In genomic region chr11:46398473-46398872, GRCm38 (mm10) we compare ENCODE assay signal across 28 mouse cellular contexts. TPM values are rescaled to one million over a fixed set of nuclear protein-coding genes. Genes with fewer than 3 reads are reported as not detected.
DNase-seq lines count a peak whose midpoint lies in the region; ATAC-seq and TF ChIP-seq lines count a peak whose summit lies in the region.
"Had no signal": no experiment of that assay in that cellular context is flagged by ENCODE, and none has a peak within 500 bp of the region (broad histone marks: within the 10 kb centered on the region; RNA-seq: fewer than 3 reads in every experiment).

No protein-coding gene starts in this region.

- no peak for TF ChIP-seq RAD21 in CH12.LX (IDR thresholded peaks at IDR 0.05; ENCODE audit: low read depth, low read length)

- H3K4me1 ChIP-seq in liver, embryonic 12.5 days: peaks cover 25% of the 10 kb centered on the region
- H3K4me1 ChIP-seq in liver, embryonic 11.5 days (replicated peaks; ENCODE audit: control insufficient read depth, insufficient read depth, low read length): no peaks in the 10 kb centered on the region; the same call in 1 of the 2 replicates
- H3K4me1 ChIP-seq in liver, embryonic 14.5 days (replicated peaks; ENCODE audit: control insufficient read depth in 2 of 2, insufficient read depth in 2 of 2, low read length in 1 of 2): peaks cover 4 to 21% of the 10 kb centered on the region in 2 experiments; a peak in 3 of 4 replicates
- H3K4me1 ChIP-seq in liver, postnatal 0 days (ENCODE audit: insufficient read depth): peaks cover 24% of the 10 kb centered on the region
- H3K4me1 ChIP-seq in CH12.LX (ENCODE audit: control insufficient read depth in 1 of 2, insufficient read depth in 2 of 2): peaks cover 40 to 80% of the 10 kb centered on the region in 2 experiments
- no peaks in the 10 kb centered on the region for H3K4me1 ChIP-seq in midbrain, postnatal 0 days (ENCODE audit: insufficient read depth, low read length)
- H3K4me1 ChIP-seq: embryonic facial prominence, embryonic 12.5 days; forebrain, embryonic 13.5 days; forebrain, embryonic 15.5 days had no signal

- H3K9ac ChIP-seq in liver, embryonic 12.5 days: no peak overlapping the region
- no peak overlapping the region for H3K9ac ChIP-seq in liver, embryonic 11.5 days (ENCODE audit: low read depth, low read length)
- no peak overlapping the region for H3K9ac ChIP-seq in liver, embryonic 14.5 days (replicated peaks)
- H3K9ac ChIP-seq in liver, postnatal 0 days (replicated peaks): no peak overlapping the region
- peak overlapping the region; percentile 67 for H3K9ac ChIP-seq in CH12.LX (ENCODE audit: insufficient read depth, low read depth)
- no peak overlapping the region for H3K9ac ChIP-seq in midbrain, postnatal 0 days (replicated peaks; ENCODE audit: low read length, poor library complexity, severe bottlenecking)
- H3K9ac ChIP-seq: embryonic facial prominence, embryonic 12.5 days; forebrain, embryonic 13.5 days; forebrain, embryonic 15.5 days; forebrain, postnatal 0 days had no signal

- no peak for DNase-seq in liver, embryonic 11.5 days (ENCODE audit: low spot score)
- DNase-seq in liver, embryonic 14.5 days (ENCODE audit: low read depth in 3 of 3, low spot score in 3 of 3): peak in 2 of 3 experiments; percentile 9 to 23
- no peak for DNase-seq in liver, postnatal 0 days
- DNase-seq in CH12.LX (ENCODE audit: extremely low read depth): no peak
- DNase-seq in c-Kit-positive CD71-positive TER-119-negative erythroid progenitor cells, embryonic 14.5 days (ENCODE audit: low read depth): peak; percentile 25
- DNase-seq in right cerebral cortex, postnatal 4 days: no peak
- no peak for DNase-seq in midbrain, postnatal 0 days (ENCODE audit: low spot score)
- DNase-seq: adrenal gland, adult 8-10 months; adrenal gland, postnatal 36 days; cerebellum, adult 11-12 months; cerebellum, adult 2 months; cerebellum, adult 9-10 months; cerebellum, postnatal 10 days; cerebellum, postnatal 25 days; forebrain, postnatal 0 days had no signal

- no peak for TF ChIP-seq CTCF in liver, embryonic 14.5 days (IDR thresholded peaks at IDR 0.05; ENCODE audit: low read depth)
- TF ChIP-seq CTCF in liver, postnatal 0 days (IDR thresholded peaks at IDR 0.05; ENCODE audit: low read depth): no peak
- no peak for TF ChIP-seq CTCF in CH12.LX (conservative IDR thresholded peaks at IDR 0.05 in 1 of 2, IDR thresholded peaks at IDR 0.05 in 1 of 2; ENCODE audit: low read depth in 2 of 2, low read length in 2 of 2)
- TF ChIP-seq CTCF in midbrain, postnatal 0 days (IDR thresholded peaks at IDR 0.05): no peak

- TF ChIP-seq EP300 in liver, embryonic 14.5 days (IDR thresholded peaks at IDR 0.05; ENCODE audit: low read depth): no peak
- no peak for TF ChIP-seq EP300 in liver, postnatal 0 days (IDR thresholded peaks at IDR 0.05; ENCODE audit: low read depth)
- TF ChIP-seq EP300 in CH12.LX (IDR thresholded peaks at IDR 0.05; ENCODE audit: low read length): no peak

- H3K27ac ChIP-seq in liver, embryonic 12.5 days: no peak overlapping the region
- H3K27ac ChIP-seq in liver, embryonic 11.5 days (ENCODE audit: low read depth, low read length): no peak overlapping the region
- H3K27ac ChIP-seq in liver, embryonic 14.5 days: no peak overlapping the region
- no peak overlapping the region for H3K27ac ChIP-seq in liver, postnatal 0 days (ENCODE audit: low read depth)
- H3K27ac ChIP-seq in CH12.LX (ENCODE audit: insufficient read depth, low read depth): peak overlapping the region; percentile 88
- H3K27ac ChIP-seq in midbrain, postnatal 0 days (ENCODE audit: low read depth, low read length): no peak overlapping the region
- H3K27ac ChIP-seq: embryonic facial prominence, embryonic 10.5 days; embryonic facial prominence, embryonic 12.5 days; forebrain, embryonic 13.5 days; forebrain, embryonic 15.5 days had no signal

- H3K9me3 ChIP-seq in liver, embryonic 12.5 days (replicated peaks): no peaks in the 10 kb centered on the region
- no peaks in the 10 kb centered on the region for H3K9me3 ChIP-seq in liver, embryonic 11.5 days (ENCODE audit: control insufficient read depth, low read length)
- no peaks in the 10 kb centered on the region for H3K9me3 ChIP-seq in liver, embryonic 14.5 days (ENCODE audit: control insufficient read depth, low read length)
- no peaks in the 10 kb centered on the region for H3K9me3 ChIP-seq in liver, postnatal 0 days (ENCODE audit: low read length)
- no peaks in the 10 kb centered on the region for H3K9me3 ChIP-seq in CH12.LX (replicated peaks; ENCODE audit: low read length)
- no peaks in the 10 kb centered on the region for H3K9me3 ChIP-seq in midbrain, postnatal 0 days (ENCODE audit: low read length)
- H3K9me3 ChIP-seq: embryonic facial prominence, embryonic 10.5 days; embryonic facial prominence, embryonic 12.5 days; forebrain, embryonic 13.5 days; forebrain, embryonic 15.5 days; G1E had no signal

- ATAC-seq in liver, embryonic 12.5 days: peak; percentile 69
- ATAC-seq in liver, embryonic 11.5 days (replicated peaks; ENCODE audit: low FRiP score): no peak
- ATAC-seq in liver, embryonic 14.5 days (ENCODE audit: insufficient read depth): no peak
- ATAC-seq in liver, postnatal 0 days: no peak
- no peak for ATAC-seq in midbrain, postnatal 0 days (ENCODE audit: low FRiP score)
- ATAC-seq: forebrain, embryonic 13.5 days; forebrain, embryonic 15.5 days; forebrain, postnatal 0 days; Patski had no signal

- H3K4me3 ChIP-seq in liver, embryonic 12.5 days: no peak overlapping the region
- no peak overlapping the region for H3K4me3 ChIP-seq in liver, embryonic 11.5 days (ENCODE audit: low read depth, low read length)
- H3K4me3 ChIP-seq in liver, embryonic 14.5 days (ENCODE audit: insufficient read depth in 1 of 2, low read depth in 2 of 2, low read length in 2 of 2): no peak overlapping the region
- H3K4me3 ChIP-seq in liver, postnatal 0 days (ENCODE audit: low read depth, low read length): no peak overlapping the region
- H3K4me3 ChIP-seq in CH12.LX (replicated peaks in 1 of 3; ENCODE audit: low read depth in 2 of 3, low read length in 2 of 3, poor library complexity in 1 of 3): no peak overlapping the region
- H3K4me3 ChIP-seq in midbrain, postnatal 0 days (ENCODE audit: low read depth, low read length): no peak overlapping the region
- H3K4me3 ChIP-seq: embryonic facial prominence, embryonic 10.5 days; embryonic facial prominence, embryonic 12.5 days; forebrain, embryonic 13.5 days; forebrain, embryonic 15.5 days had no signal

- H3K79me2 ChIP-seq in CH12.LX (replicated peaks; ENCODE audit: control insufficient read depth, extremely low read depth, insufficient read depth, poor library complexity, severe bottlenecking): no peaks in the 10 kb centered on the region

- H3K27me3 ChIP-seq in liver, embryonic 12.5 days (replicated peaks): 0 out of 2 replicates have a peak, but pooled peaks cover 3% of the 10 kb centered on the region
- H3K27me3 ChIP-seq in liver, embryonic 11.5 days (replicated peaks; ENCODE audit: control insufficient read depth, insufficient read depth, low read length): no peaks in the 10 kb centered on the region
- H3K27me3 ChIP-seq in liver, embryonic 14.5 days (ENCODE audit: control insufficient read depth, insufficient read depth, low read length): no peaks in the 10 kb centered on the region
- no peaks in the 10 kb centered on the region for H3K27me3 ChIP-seq in liver, postnatal 0 days (ENCODE audit: insufficient read depth, low read length)
- H3K27me3 ChIP-seq in CH12.LX (replicated peaks): peaks cover 1% of the 10 kb centered on the region
- no peaks in the 10 kb centered on the region for H3K27me3 ChIP-seq in midbrain, postnatal 0 days (ENCODE audit: insufficient read depth, low read length)
- H3K27me3 ChIP-seq: embryonic facial prominence, embryonic 12.5 days; forebrain, embryonic 13.5 days; forebrain, embryonic 15.5 days had no signal

- dilution Hi-C loops in CH12.LX (cut with MboI; ENCODE audit: extremely low pct_ligation_motif_present, extremely low pct_unique_long_range_greater_than_20kb, low sequenced_read_pairs): no loop called here

- 46% methylated on average over 4 of the region's 4 CpGs for WGBS in liver, embryonic 12.5 days (ENCODE audit: insufficient replicate concordance)
- WGBS in liver, embryonic 11.5 days: 66% methylated on average over 4 of the region's 4 CpGs
- WGBS in liver, embryonic 14.5 days (ENCODE audit: insufficient replicate concordance): 38% methylated on average over 4 of the region's 4 CpGs
- 64% methylated on average over 4 of the region's 4 CpGs for WGBS in liver, postnatal 0 days (ENCODE audit: insufficient replicate concordance)
- WGBS in midbrain, postnatal 0 days: 91% methylated on average over 4 of the region's 4 CpGs

- in situ Hi-C loops in CH12.LX (cut with MboI; ENCODE audit: low pct_ligation_motif_present, low pct_unique_long_range_greater_than_20kb, low sequenced_read_pairs): no loop called here

- H3K36me3 ChIP-seq in liver, embryonic 12.5 days: no peaks in the 10 kb centered on the region
- no peaks in the 10 kb centered on the region for H3K36me3 ChIP-seq in liver, embryonic 11.5 days (ENCODE audit: control insufficient read depth, insufficient read depth, low read length)
- no peaks in the 10 kb centered on the region for H3K36me3 ChIP-seq in liver, embryonic 14.5 days (replicated peaks; ENCODE audit: control insufficient read depth, insufficient read depth, low read depth)
- no peaks in the 10 kb centered on the region for H3K36me3 ChIP-seq in liver, postnatal 0 days (replicated peaks; ENCODE audit: insufficient read depth, low read length)
- H3K36me3 ChIP-seq in CH12.LX (replicated peaks in 1 of 2; ENCODE audit: control insufficient read depth in 1 of 2, insufficient read depth in 1 of 2, low read length in 1 of 2): no peaks in the 10 kb centered on the region
- H3K36me3 ChIP-seq in midbrain, postnatal 0 days (ENCODE audit: insufficient read depth, low read length): no peaks in the 10 kb centered on the region
- H3K36me3 ChIP-seq: embryonic facial prominence, embryonic 10.5 days; embryonic facial prominence, embryonic 12.5 days; forebrain, embryonic 15.5 days; G1E had no signal

- H3K4me2 ChIP-seq in liver, embryonic 12.5 days: no peak overlapping the region
- H3K4me2 ChIP-seq in liver, embryonic 11.5 days: no peak overlapping the region
- H3K4me2 ChIP-seq in liver, embryonic 14.5 days (ENCODE audit: low read depth): no peak overlapping the region
- no peak overlapping the region for H3K4me2 ChIP-seq in liver, postnatal 0 days (ENCODE audit: low read depth, low read length)
- peak overlapping the region; percentile 70 for H3K4me2 ChIP-seq in CH12.LX (ENCODE audit: insufficient read depth, low read depth, poor library complexity, severe bottlenecking)
- H3K4me2 ChIP-seq in midbrain, postnatal 0 days (ENCODE audit: low read depth, low read length, poor library complexity, severe bottlenecking): no peak overlapping the region
- H3K4me2 ChIP-seq: embryonic facial prominence, embryonic 12.5 days; forebrain, embryonic 13.5 days; forebrain, embryonic 15.5 days had no signal

- no peak for TF ChIP-seq POLR2A in CH12.LX (IDR thresholded peaks at IDR 0.05; ENCODE audit: low read depth, low read length)

RNA-seq across cellular contexts. Expression of gene Fam71b, which starts 2.1 kb away (rescaled TPM):
- polyA plus RNA-seq in liver, embryonic 12.5 days (2016; fragmentation: Nextera tagmentation; extraction: Ambion mirVana): not detected in 2 replicates
- not detected in 2 replicates for polyA plus RNA-seq in liver, embryonic 11.5 days (2014; fragmentation: Nextera tagmentation; extraction: Ambion mirVana)
- polyA plus RNA-seq in liver, embryonic 14.5 days (2012; rRNA removed): 0.02 and 0.03 TPM in 2 replicates
- polyA plus RNA-seq in liver, embryonic 14.5 days (2014; fragmentation: Nextera tagmentation; extraction: Ambion mirVana): not detected in 2 replicates
- not detected in 2 replicates for polyA plus RNA-seq in liver, postnatal 0 days (2015; fragmentation: Nextera tagmentation; extraction: Ambion mirVana)
- 2.6 and 2.7 TPM in 2 replicates for total RNA-seq in CH12.LX (2012; rRNA removed)
- total RNA-seq in CH12.LX (2014; rRNA removed): 0.46 TPM in 1 of 2 replicates, not detected in the other
- 2.4 and 2.6 TPM in 2 replicates for polyA plus RNA-seq in CH12.LX (2012; ENCODE audit: insufficient read length, low read depth)
- not detected in 2 replicates for total RNA-seq in midbrain, postnatal 0 days (2014; rRNA removed)
- polyA plus RNA-seq in midbrain, postnatal 0 days (2015; fragmentation: Nextera tagmentation; extraction: Ambion mirVana): not detected in 2 replicates
- total RNA-seq: adrenal gland, adult 18-20 months; adrenal gland, adult 8-10 months; adrenal gland, postnatal 14 days; adrenal gland, postnatal 36 days; forebrain, postnatal 0 days had no signal
- polyA plus RNA-seq: activated CD4-positive, CD25-positive, alpha-beta regulatory T cell, adult 4 months; cerebellum, adult 2 months; cortical plate, adult 2 months; embryonic facial prominence, embryonic 10.5 days; embryonic facial prominence, embryonic 12.5 days; embryonic facial prominence, embryonic 14.5 days; forebrain, embryonic 11.5 days; forebrain, embryonic 13.5 days; forebrain, embryonic 15.5 days; forebrain, postnatal 0 days; G1E; Patski had no signal

RNA-seq across cellular contexts. Expression of gene Itk, which starts 9.2 kb away (rescaled TPM):
- not detected in 2 replicates for polyA plus RNA-seq in liver, embryonic 12.5 days (2016; fragmentation: Nextera tagmentation; extraction: Ambion mirVana)
- polyA plus RNA-seq in liver, embryonic 11.5 days (2014; fragmentation: Nextera tagmentation; extraction: Ambion mirVana): 0.05 and 0.14 TPM in 2 replicates
- polyA plus RNA-seq in liver, embryonic 14.5 days (2012; rRNA removed): 0.01 and 0.07 TPM in 2 replicates
- 0.06 TPM in 1 of 2 replicates, not detected in the other for polyA plus RNA-seq in liver, embryonic 14.5 days (2014; fragmentation: Nextera tagmentation; extraction: Ambion mirVana)
- 0.09 and 0.19 TPM in 2 replicates for polyA plus RNA-seq in liver, postnatal 0 days (2015; fragmentation: Nextera tagmentation; extraction: Ambion mirVana)
- 0.29 and 0.64 TPM in 2 replicates for total RNA-seq in CH12.LX (2012; rRNA removed)
- total RNA-seq in CH12.LX (2014; rRNA removed): 0.11 and 0.14 TPM in 2 replicates
- 0.14 and 0.17 TPM in 2 replicates for polyA plus RNA-seq in CH12.LX (2012; ENCODE audit: insufficient read length, low read depth)
- total RNA-seq in midbrain, postnatal 0 days (2014; rRNA removed): 0.05 and 0.16 TPM in 2 replicates
- 0.05 and 0.06 TPM in 2 replicates for polyA plus RNA-seq in midbrain, postnatal 0 days (2015; fragmentation: Nextera tagmentation; extraction: Ambion mirVana)
- polyA plus RNA-seq: forebrain, embryonic 13.5 days; forebrain, embryonic 15.5 days had no signal

RNA-seq across cellular contexts. Expression of gene Med7, which starts 38.3 kb away (rescaled TPM):
- 66.0 and 71.2 TPM in 2 replicates for polyA plus RNA-seq in liver, embryonic 12.5 days (2016; fragmentation: Nextera tagmentation; extraction: Ambion mirVana)
- 89.0 and 94.6 TPM in 2 replicates for polyA plus RNA-seq in liver, embryonic 11.5 days (2014; fragmentation: Nextera tagmentation; extraction: Ambion mirVana)
- polyA plus RNA-seq in liver, embryonic 14.5 days (2012; rRNA removed): 14.5 and 26.9 TPM in 2 replicates
- polyA plus RNA-seq in liver, embryonic 14.5 days (2014; fragmentation: Nextera tagmentation; extraction: Ambion mirVana): 55.8 and 57.3 TPM in 2 replicates
- polyA plus RNA-seq in liver, postnatal 0 days (2015; fragmentation: Nextera tagmentation; extraction: Ambion mirVana): 39.4 and 41.4 TPM in 2 replicates
- total RNA-seq in CH12.LX (2012; rRNA removed) (32.7 and 37.1 TPM in 2 replicates), CH12.LX (2014; rRNA removed) (104 and 115 TPM in 2 replicates)
- 59.9 and 60.0 TPM in 2 replicates for polyA plus RNA-seq in CH12.LX (2012; ENCODE audit: insufficient read length, low read depth)
- total RNA-seq in midbrain, postnatal 0 days (2014; rRNA removed): 19.4 and 20.1 TPM in 2 replicates
- polyA plus RNA-seq in midbrain, postnatal 0 days (2015; fragmentation: Nextera tagmentation; extraction: Ambion mirVana): 53.3 and 53.8 TPM in 2 replicates

RNA-seq across cellular contexts. Expression of gene Havcr2, which starts 56.3 kb away (rescaled TPM):
- polyA plus RNA-seq in liver, embryonic 12.5 days (2016; fragmentation: Nextera tagmentation; extraction: Ambion mirVana): 0.07 and 0.17 TPM in 2 replicates
- 0.15 TPM in 1 of 2 replicates, not detected in the other for polyA plus RNA-seq in liver, embryonic 11.5 days (2014; fragmentation: Nextera tagmentation; extraction: Ambion mirVana)
- polyA plus RNA-seq in liver, embryonic 14.5 days (2012; rRNA removed): 0.12 and 0.23 TPM in 2 replicates
- polyA plus RNA-seq in liver, embryonic 14.5 days (2014; fragmentation: Nextera tagmentation; extraction: Ambion mirVana): 0.10 and 0.33 TPM in 2 replicates
- 0.28 TPM in 2 replicates for polyA plus RNA-seq in liver, postnatal 0 days (2015; fragmentation: Nextera tagmentation; extraction: Ambion mirVana)
- total RNA-seq in CH12.LX (2012; rRNA removed) (0.08 TPM in 1 of 2 replicates, not detected in the other), CH12.LX (2014; rRNA removed) (0.20 and 0.27 TPM in 2 replicates)
- 0.44 and 0.60 TPM in 2 replicates for polyA plus RNA-seq in CH12.LX (2012; ENCODE audit: insufficient read length, low read depth)
- 0.09 and 0.44 TPM in 2 replicates for total RNA-seq in midbrain, postnatal 0 days (2014; rRNA removed)
- 0.23 and 0.32 TPM in 2 replicates for polyA plus RNA-seq in midbrain, postnatal 0 days (2015; fragmentation: Nextera tagmentation; extraction: Ambion mirVana)
- polyA plus RNA-seq: embryonic facial prominence, embryonic 10.5 days; Patski had no signal

Comparison
In these comparisons a context has a peak if more than half of its experiments do, and no peak if none do; other contexts are left out.
1. DNase-seq: peak in liver, embryonic 14.5 days (2 of 3) and c-Kit-positive CD71-positive TER-119-negative erythroid progenitor cells, embryonic 14.5 days (single experiment); none in liver, embryonic 11.5 days (single experiment), liver, postnatal 0 days (single experiment), CH12.LX (single experiment), right cerebral cortex, postnatal 4 days (single experiment) and midbrain, postnatal 0 days (single experiment).